21 mouse cellular contexts compared by ENCODE assay signal in genomic region chr17:72828687-72829086, GRCm38 (mm10). TPM values are rescaled to one million over a fixed set of nuclear protein-coding genes. Genes with fewer than 3 reads are reported as not detected.
DNase-seq lines count a peak whose midpoint lies in the region; ATAC-seq and TF ChIP-seq lines count a peak whose summit lies in the region.
"Had no signal": no experiment of that assay in that cellular context is flagged by ENCODE, and none has a peak within 500 bp of the region (broad histone marks: within the 10 kb centered on the region; RNA-seq: fewer than 3 reads in every experiment).

No protein-coding gene starts in this region.

- no peak for DNase-seq in heart, postnatal 25 days (ENCODE audit: low spot score)
- DNase-seq in lung, postnatal 0 days (ENCODE audit: low spot score), result no peak
- DNase-seq in lung, postnatal 25 days (ENCODE audit: low spot score), result no peak
- DNase-seq in yolk sac, embryonic 10.5 days (ENCODE audit: low spot score), result no peak
- DNase-seq: adrenal gland, postnatal 36 days; cerebellum, adult 2 months; cerebellum, postnatal 14 days; forebrain, postnatal 0 days; layer of hippocampus, adult 9-11 months; liver; thymus, postnatal 25 days had no signal

- H3K4me1 ChIP-seq in heart, embryonic 13.5 days, result peaks cover 25% of the 10 kb centered on the region
- H3K4me1 ChIP-seq in lung, postnatal 0 days (ENCODE audit: insufficient read depth, low read depth, low read length), result peaks cover 6% of the 10 kb centered on the region; the same call in 1 of the 2 replicates
- H3K4me1 ChIP-seq in intestine, embryonic 16.5 days (ENCODE audit: control insufficient read depth, insufficient read depth, low read length), result peaks cover 8% of the 10 kb centered on the region
- no peaks in the 10 kb centered on the region for H3K4me1 ChIP-seq in stomach, embryonic 16.5 days (ENCODE audit: control insufficient read depth, insufficient read depth, low read length)
- no peaks in the 10 kb centered on the region for H3K4me1 ChIP-seq in kidney, embryonic 16.5 days (ENCODE audit: insufficient read depth, low read length)
- H3K4me1 ChIP-seq: forebrain, embryonic 12.5 days had no signal

- no peaks in the 10 kb centered on the region for H3K9me3 ChIP-seq in heart, embryonic 13.5 days
- no peaks in the 10 kb centered on the region for H3K9me3 ChIP-seq in lung, postnatal 0 days (ENCODE audit: low read length)
- no peaks in the 10 kb centered on the region for H3K9me3 ChIP-seq in intestine, embryonic 16.5 days (ENCODE audit: control insufficient read depth, low read length)
- no peaks in the 10 kb centered on the region for H3K9me3 ChIP-seq in stomach, embryonic 16.5 days (replicated peaks; ENCODE audit: control insufficient read depth, low read length)
- no peaks in the 10 kb centered on the region for H3K9me3 ChIP-seq in kidney, embryonic 16.5 days (ENCODE audit: low read length)
- H3K9me3 ChIP-seq: forebrain, embryonic 12.5 days had no signal

- H3K4me2 ChIP-seq in heart, embryonic 13.5 days, result no peak overlapping the region
- peak overlapping the region; percentile 35 for H3K4me2 ChIP-seq in lung, postnatal 0 days (replicated peaks; ENCODE audit: low read depth, low read length)
- no peak overlapping the region for H3K4me2 ChIP-seq in intestine, embryonic 16.5 days (ENCODE audit: low read depth, low read length)
- no peak overlapping the region for H3K4me2 ChIP-seq in stomach, embryonic 16.5 days (ENCODE audit: low read depth, low read length)
- no peak overlapping the region for H3K4me2 ChIP-seq in kidney, embryonic 16.5 days (replicated peaks; ENCODE audit: low read depth, low read length)
- H3K4me2 ChIP-seq: forebrain, embryonic 12.5 days; hindbrain, embryonic 14.5 days; midbrain, embryonic 11.5 days had no signal

- no peak for TF ChIP-seq EP300 in lung, postnatal 0 days (IDR thresholded peaks at IDR 0.05)

- H3K27ac ChIP-seq in heart, embryonic 13.5 days (replicated peaks), result 0 out of 2 replicates have a peak overlapping the region, but pooled peaks have one; percentile 5
- H3K27ac ChIP-seq in lung, postnatal 0 days (ENCODE audit: low read length), result peak overlapping the region; percentile 71
- H3K27ac ChIP-seq in intestine, embryonic 16.5 days (ENCODE audit: low read length), result no peak overlapping the region
- no peak overlapping the region for H3K27ac ChIP-seq in stomach, embryonic 16.5 days (ENCODE audit: low read length)
- H3K27ac ChIP-seq in kidney, embryonic 16.5 days (ENCODE audit: low read length), result no peak overlapping the region
- H3K27ac ChIP-seq: forebrain, embryonic 12.5 days; hindbrain, embryonic 14.5 days; liver, embryonic 14.5 days had no signal

- 52% methylated on average over 8 of the region's 8 CpGs for WGBS in heart, embryonic 13.5 days
- 44% methylated on average over 8 of the region's 8 CpGs for WGBS in lung, postnatal 0 days
- WGBS in intestine, embryonic 16.5 days, result 62% methylated on average over 8 of the region's 8 CpGs
- WGBS in stomach, embryonic 16.5 days, result 66% methylated on average over 8 of the region's 8 CpGs
- 88% methylated on average over 8 of the region's 8 CpGs for WGBS in kidney, embryonic 16.5 days

- intact Hi-C loops in heart, postnatal 25 days (cut with DNase I), result no loop called here

- H3K36me3 ChIP-seq in heart, embryonic 13.5 days, result no peaks in the 10 kb centered on the region
- no peaks in the 10 kb centered on the region for H3K36me3 ChIP-seq in lung, postnatal 0 days (ENCODE audit: insufficient read depth, low read length)
- H3K36me3 ChIP-seq in intestine, embryonic 16.5 days (ENCODE audit: control insufficient read depth, insufficient read depth, low read length), result no peaks in the 10 kb centered on the region
- no peaks in the 10 kb centered on the region for H3K36me3 ChIP-seq in stomach, embryonic 16.5 days (ENCODE audit: control insufficient read depth, insufficient read depth, low read length)
- no peaks in the 10 kb centered on the region for H3K36me3 ChIP-seq in kidney, embryonic 16.5 days (ENCODE audit: insufficient read depth, low read length)
- H3K36me3 ChIP-seq: forebrain, embryonic 12.5 days had no signal

- no peaks in the 10 kb centered on the region for H3K27me3 ChIP-seq in heart, embryonic 13.5 days (replicated peaks)
- H3K27me3 ChIP-seq in lung, postnatal 0 days (replicated peaks; ENCODE audit: insufficient read depth, low read length), result no peaks in the 10 kb centered on the region
- no peaks in the 10 kb centered on the region for H3K27me3 ChIP-seq in intestine, embryonic 16.5 days (replicated peaks; ENCODE audit: control insufficient read depth, insufficient read depth, low read length)
- no peaks in the 10 kb centered on the region for H3K27me3 ChIP-seq in stomach, embryonic 16.5 days (ENCODE audit: control insufficient read depth, insufficient read depth, low read length)
- no peaks in the 10 kb centered on the region for H3K27me3 ChIP-seq in kidney, embryonic 16.5 days (ENCODE audit: insufficient read depth, low read length)
- H3K27me3 ChIP-seq: forebrain, embryonic 12.5 days had no signal

- TF ChIP-seq CTCF in lung, postnatal 0 days (IDR thresholded peaks at IDR 0.05), result no peak

- H3K4me3 ChIP-seq in heart, embryonic 13.5 days, result no peak overlapping the region
- no peak overlapping the region for H3K4me3 ChIP-seq in lung, postnatal 0 days (ENCODE audit: low read depth, low read length)
- H3K4me3 ChIP-seq in intestine, embryonic 16.5 days (ENCODE audit: low read length), result no peak overlapping the region
- no peak overlapping the region for H3K4me3 ChIP-seq in stomach, embryonic 16.5 days (replicated peaks; ENCODE audit: low read length)
- no peak overlapping the region for H3K4me3 ChIP-seq in kidney, embryonic 16.5 days (ENCODE audit: low read length)
- H3K4me3 ChIP-seq: forebrain, embryonic 12.5 days had no signal

- H3K9ac ChIP-seq in heart, embryonic 13.5 days, result 0 out of 2 replicates have a peak overlapping the region, but pooled peaks have one; percentile 26
- H3K9ac ChIP-seq in lung, postnatal 0 days (replicated peaks; ENCODE audit: low read depth), result no peak overlapping the region
- H3K9ac ChIP-seq in intestine, embryonic 16.5 days (ENCODE audit: low read depth, low read length), result no peak overlapping the region
- no peak overlapping the region for H3K9ac ChIP-seq in stomach, embryonic 16.5 days (ENCODE audit: low read length)
- no peak overlapping the region for H3K9ac ChIP-seq in kidney, embryonic 16.5 days (replicated peaks; ENCODE audit: low read length)
- H3K9ac ChIP-seq: forebrain, embryonic 12.5 days; forebrain, postnatal 0 days; hindbrain, embryonic 14.5 days; liver, embryonic 14.5 days had no signal

- ATAC-seq in heart, embryonic 13.5 days (ENCODE audit: extremely low read depth, insufficient number of reproducible peaks, low FRiP score, low TSS enrichment), result no peak
- ATAC-seq in lung, postnatal 0 days, result peak; percentile 30
- ATAC-seq in intestine, embryonic 16.5 days, result peak; percentile 77
- peak; percentile 37; the same call in 1 of the 2 replicates for ATAC-seq in stomach, embryonic 16.5 days (ENCODE audit: insufficient read depth, low FRiP score)
- no peak for ATAC-seq in kidney, embryonic 16.5 days (ENCODE audit: low FRiP score, low TSS enrichment)
- ATAC-seq: CD4-positive, CD25-positive, alpha-beta regulatory T cell, adult 4 months; forebrain, postnatal 0 days; midbrain, embryonic 16.5 days had no signal

RNA-seq across cellular contexts. Expression of gene Ypel5, which starts 7.6 kb away (rescaled TPM):
- 63.9 and 66.8 TPM in 2 replicates for polyA plus RNA-seq in heart, embryonic 13.5 days (2015; fragmentation: Nextera tagmentation; extraction: Ambion mirVana)
- 10 to 100 TPM; 37.7 TPM for total RNA-seq in heart, postnatal 25 days (2021)
- polyA plus RNA-seq in lung, postnatal 0 days (2015; fragmentation: Nextera tagmentation; extraction: Ambion mirVana), result 100.0 and 109 TPM in 2 replicates
- 37.4 and 43.2 TPM in 2 replicates for polyA plus RNA-seq in intestine, embryonic 16.5 days (2015; fragmentation: Nextera tagmentation; extraction: Ambion mirVana)
- 44.3 and 45.8 TPM in 2 replicates for polyA plus RNA-seq in stomach, embryonic 16.5 days (2015; fragmentation: Nextera tagmentation; extraction: Ambion mirVana)
- polyA plus RNA-seq in kidney, embryonic 16.5 days (2015; fragmentation: Nextera tagmentation; extraction: Ambion mirVana), result 45.9 and 46.7 TPM in 2 replicates

Comparison
In these comparisons a context has a peak if more than half of its experiments do, and no peak if none do; other contexts are left out.
1. ATAC-seq: peak in lung, postnatal 0 days (single experiment), intestine, embryonic 16.5 days (single experiment) and stomach, embryonic 16.5 days (single experiment); none in heart, embryonic 13.5 days (single experiment) and kidney, embryonic 16.5 days (single experiment).
2. H3K27ac ChIP-seq: peak in heart, embryonic 13.5 days (single experiment) and lung, postnatal 0 days (single experiment); none in intestine, embryonic 16.5 days (single experiment), stomach, embryonic 16.5 days (single experiment) and kidney, embryonic 16.5 days (single experiment).